Mouse (Mus musculus) heart, adult 2 months (tissue): Measurements from ENCODE around the gene Rnf145. TPM values are rescaled to one million over a fixed set of nuclear protein-coding genes. Genes with fewer than 3 reads are reported as not detected.
A peak's percentile ranks its signal among the peaks of the same experiment; 100 is the strongest.

Experiments used
- DNase-seq, 2 experiments: peaks; one replicate each; pipeline ENCODE4 v3.0.0; 2021
- H3K27ac ChIP-seq: fragments of 200-600 bp; 2 replicates; pipeline ENCODE4 v1.8.1; 2022
- H3K27me3 ChIP-seq: fragments of 200-500 bp; 2 replicates; pipeline ENCODE4 v1.6.1; 2012; ENCODE audit warnings: mild to moderate bottlenecking, low read length, inconsistent platforms, mixed read lengths; ENCODE audit not compliant: control insufficient read depth, insufficient read depth
- H3K36me3 ChIP-seq: fragments of 200-500 bp; 2 replicates; pipeline ENCODE4 v1.6.1; 2012; ENCODE audit warnings: low read length, inconsistent platforms; ENCODE audit not compliant: control insufficient read depth, insufficient read depth
- H3K4me1 ChIP-seq: fragments of 200-500 bp; 2 replicates; pipeline ENCODE4 v1.6.1; 2011; ENCODE audit warnings: low read length; ENCODE audit not compliant: control insufficient read depth, insufficient read depth
- H3K4me3 ChIP-seq: fragments of 200-600 bp; 2 replicates; pipeline ENCODE4 v1.8.1; 2022
- H3K79me2 ChIP-seq: fragments of 200-500 bp; replicated peaks from 2 replicates; pipeline ENCODE4 v1.6.1; 2012; ENCODE audit warnings: mild to moderate bottlenecking, inconsistent platforms, low read length, moderate library complexity, mixed read lengths; ENCODE audit not compliant: control insufficient read depth, insufficient read depth
- H3K9ac ChIP-seq: fragments of 200-500 bp; 2 replicates; pipeline ENCODE4 v1.6.1; 2012; ENCODE audit warnings: low read depth, mild to moderate bottlenecking, control low read depth, inconsistent platforms, low read length, mixed read lengths
- CTCF ChIP-seq: fragments of 200-600 bp; IDR thresholded peaks from 2 replicates; pipeline ENCODE4 v1.8.1; 2022; ENCODE audit warnings: antibody characterized with exemption, mild to moderate bottlenecking, moderate library complexity
- EP300 ChIP-seq: fragments of 200-500 bp; IDR thresholded peaks from 2 replicates; pipeline ENCODE4 v1.6.1; 2011; ENCODE audit warnings: low read depth, low read length, control low read depth; ENCODE audit not compliant: insufficient read depth
- POLR2A ChIP-seq: fragments of 200-500 bp; IDR thresholded peaks from 2 replicates; pipeline ENCODE4 v1.6.1; 2011; ENCODE audit warnings: mild to moderate bottlenecking, low read depth, low read length, control low read depth; ENCODE audit not compliant: insufficient read depth
- WGBS: fragments of 180-500 bp; shearing (Covaris S2); methylation state at CpG from one replicate; pipeline ENCODE4 v1.1.7; 2018; 5-methylcytosine and 5-hydroxymethylcytosine counted together
- intact Hi-C: fragments of 180-260 bp; cut with DNase I; formaldehyde crosslinking; loops from one replicate; pipeline ENCODE4 v1.15.1; 2025
- polyA plus RNA-seq: library from polyadenylated mRNA; depleted of rRNA; stranded (reverse); fragments of >200 nt; gene quantifications from 2 replicates; pipeline ENCODE4 v1.2.3, GENCODE M21; 2012
- total RNA-seq, 2 experiments: library from RNA; stranded (reverse); gene quantifications; 2 replicates each; pipeline ENCODE4 v1.2.3; 2021

Gene Rnf145
- total and polyA plus RNA-seq, 3 experiments, result 11.6 to 14.0 (median 13.3) TPM

DNA sequence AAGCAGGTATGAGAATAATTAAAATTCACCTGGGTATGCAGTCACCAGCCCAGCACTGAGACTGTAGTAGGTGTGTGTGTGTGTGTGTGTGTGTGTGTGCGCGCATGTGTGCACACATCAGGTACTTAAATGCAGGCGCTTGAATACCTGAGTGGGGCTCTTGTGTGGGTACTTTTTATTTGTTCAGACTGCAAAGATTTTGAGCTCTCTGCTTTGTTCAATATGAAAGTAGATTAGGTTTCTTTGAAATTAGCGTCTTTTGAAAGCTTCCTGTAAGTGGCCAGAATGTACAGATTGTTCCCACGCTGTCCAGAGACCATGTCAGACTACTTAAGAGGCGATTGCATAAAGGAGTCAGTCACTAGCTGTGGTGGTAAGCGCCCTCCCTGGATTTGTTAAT, 18.6 kb downstream of the Rnf145 start:
- DNase-seq, result no peak
- Histone ChIP-seq H3K4me1 (peaks cover 6% of the 10 kb centered on the region; the same call in 1 of the 2 replicates), H3K4me3 (no peak overlapping the region), H3K27ac (no peak overlapping the region), H3K36me3 (no peaks in the 10 kb centered on the region; the same call in 1 of the 2 replicates), H3K9ac (no peak overlapping the region), H3K27me3 (no peaks in the 10 kb centered on the region), H3K79me2 (0 out of 2 replicates have a peak, but pooled peaks cover 3% of the 10 kb centered on the region)
- TF ChIP-seq POLR2A (no peak), EP300 (no peak), CTCF (no peak)
- WGBS, result 89% methylated on average over 7 of the region's 7 CpGs
- intact Hi-C loops, result no loop called here

GRCm38 (mm10) chr11:44538101-44538500, 19.3 kb downstream of the Rnf145 start:
- intact Hi-C loops, result no loop called here
- no peak for DNase-seq
- H3K79me2 ChIP-seq, result 0 out of 2 replicates have a peak, but pooled peaks cover 1% of the 10 kb centered on the region
- no peak overlapping the region for H3K9ac ChIP-seq
- H3K36me3 ChIP-seq, result no peaks in the 10 kb centered on the region; the same call in 1 of the 2 replicates
- H3K4me1 ChIP-seq, result peaks cover 6% of the 10 kb centered on the region; the same call in 1 of the 2 replicates
- TF ChIP-seq EP300, result no peak
- TF ChIP-seq CTCF, result no peak
- no peak for TF ChIP-seq POLR2A
- H3K27ac ChIP-seq, result no peak overlapping the region
- WGBS, result 75% methylated on average over 3 of the region's 3 CpGs
- H3K4me3 ChIP-seq, result no peak overlapping the region
- H3K27me3 ChIP-seq, result no peaks in the 10 kb centered on the region

DNA sequence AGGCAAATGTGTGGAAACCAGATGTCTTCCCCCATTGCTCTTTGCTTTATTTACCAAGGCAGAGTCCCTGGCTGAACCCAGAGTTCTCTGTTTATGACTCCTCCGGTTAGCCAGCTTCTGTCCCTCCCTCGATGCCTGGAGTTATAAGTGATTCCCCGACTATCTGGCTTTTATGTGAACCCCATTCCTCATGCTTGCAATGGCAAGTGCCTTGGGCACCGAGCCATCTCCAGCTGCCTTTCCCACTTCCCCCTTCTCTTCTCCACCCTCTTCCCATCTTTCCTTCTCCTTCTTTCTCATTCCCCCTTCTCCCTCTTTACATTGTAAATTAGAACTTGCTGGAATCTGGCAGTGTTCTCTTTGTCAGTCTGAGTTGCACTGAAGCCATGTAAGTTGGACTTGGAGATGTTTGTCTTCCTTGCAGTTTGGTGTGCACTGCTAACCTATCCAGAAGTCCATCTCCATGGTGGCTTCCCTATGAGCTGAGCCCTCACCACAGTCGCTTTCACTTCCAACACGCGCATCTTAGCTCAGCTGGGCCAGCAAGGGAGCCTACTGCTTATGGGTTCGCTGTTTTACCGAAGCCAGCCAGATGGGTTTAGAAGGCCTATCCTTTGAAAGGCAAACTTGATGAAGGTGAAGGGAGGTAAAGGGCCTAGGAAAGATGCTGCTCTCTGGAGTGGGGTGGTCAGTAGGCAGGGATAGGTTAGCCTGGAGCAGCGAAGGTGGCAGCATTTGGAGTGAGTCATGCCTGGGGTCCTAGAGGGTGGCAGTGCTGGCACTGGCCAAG, 19.9 kb downstream of the Rnf145 start:
- H3K36me3 ChIP-seq, result no peaks in the 10 kb centered on the region; the same call in 1 of the 2 replicates
- peak in 1 of 2 experiments; percentile 23 for DNase-seq
- TF ChIP-seq POLR2A, result no peak
- no peak for TF ChIP-seq EP300
- no peak for TF ChIP-seq CTCF
- H3K4me1 ChIP-seq, result peaks cover 6% of the 10 kb centered on the region; the same call in 1 of the 2 replicates
- no peaks in the 10 kb centered on the region for H3K27me3 ChIP-seq
- 0 out of 2 replicates have a peak, but pooled peaks cover 1% of the 10 kb centered on the region for H3K79me2 ChIP-seq
- H3K27ac ChIP-seq, result no peak overlapping the region
- 0 out of 2 replicates have a peak overlapping the region, but pooled peaks have one; percentile 33 for H3K9ac ChIP-seq
- no peak overlapping the region for H3K4me3 ChIP-seq
- WGBS, result 85% methylated on average over 10 of the region's 10 CpGs
- intact Hi-C loops, result no loop called here

GRCm38 (mm10) chr11:44539291-44539930, 20.6 kb downstream of the Rnf145 start:
- 85% methylated on average over 10 of the region's 10 CpGs for WGBS
- Histone ChIP-seq H3K27me3 (no peaks in the 10 kb centered on the region), H3K9ac (0 out of 2 replicates have a peak overlapping the region, but pooled peaks have one; percentile 33), H3K36me3 (no peaks in the 10 kb centered on the region; the same call in 1 of the 2 replicates), H3K79me2 (0 out of 2 replicates have a peak, but pooled peaks cover 1% of the 10 kb centered on the region), H3K4me3 (no peak overlapping the region), H3K4me1 (peaks cover 9% of the 10 kb centered on the region), H3K27ac (no peak overlapping the region)
- no peak for TF ChIP-seq POLR2A
- TF ChIP-seq CTCF, result no peak
- no peak for TF ChIP-seq EP300
- no peak for DNase-seq
- intact Hi-C loops, result no loop called here

DNA sequence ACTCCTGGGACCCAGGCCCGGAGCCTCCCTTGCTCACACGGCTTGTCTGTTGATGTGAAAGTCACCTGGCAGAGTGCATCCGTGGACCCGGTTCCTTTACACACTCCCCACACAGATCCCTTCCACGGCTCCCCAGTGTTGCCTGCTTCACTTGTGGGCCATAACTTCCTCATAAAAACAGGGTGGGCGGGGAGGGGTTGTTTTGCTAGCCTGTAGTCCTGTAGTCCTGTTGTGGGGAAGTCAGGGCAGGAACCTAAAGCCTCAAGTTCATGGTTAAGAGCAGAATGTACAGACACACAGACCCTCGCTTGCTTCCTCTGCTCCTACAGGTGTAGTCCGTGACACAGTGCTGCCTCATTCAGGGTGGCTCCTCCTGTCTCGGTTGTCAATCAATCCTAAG, 21.5 kb downstream of the Rnf145 start:
- Histone ChIP-seq H3K4me1 (peaks cover 11% of the 10 kb centered on the region), H3K27ac (no peak overlapping the region)
- 89% methylated on average over 9 of the region's 9 CpGs for WGBS

More for the DNA sequence above, 21.5 kb downstream of the Rnf145 start:
- Histone ChIP-seq H3K36me3 (no peaks in the 10 kb centered on the region; the same call in 1 of the 2 replicates), H3K4me3 (no peak overlapping the region), H3K27me3 (no peaks in the 10 kb centered on the region), H3K9ac (no peak overlapping the region), H3K79me2 (0 out of 2 replicates have a peak, but pooled peaks cover 1% of the 10 kb centered on the region)
- DNase-seq, result no peak
- intact Hi-C loops, result no loop called here
- no peak for TF ChIP-seq CTCF
- TF ChIP-seq POLR2A, result no peak
- TF ChIP-seq EP300, result no peak
